Mouse (Mus musculus) spleen, adult 2 months (tissue): ENCODE data around the gene Pnmt. TPM values are rescaled to one million over a fixed set of nuclear protein-coding genes. Genes with fewer than 3 reads are reported as not detected.
A peak's percentile ranks its signal among the peaks of the same experiment; 100 is the strongest.

ENCODE experiments used
- DNase-seq, 2 experiments: peaks; one replicate each; pipeline versions ENCODE4 v3.0.0 to v3.0.0-alpha.2; 2012 to 2021; ENCODE audit warnings: low spot score in 2 of 2, low read depth in 1 of 2
- H3K27ac ChIP-seq: fragments of 200-500 bp; 2 replicates; pipeline ENCODE4 v1.5.1; 2012; ENCODE audit warnings: low read length, inconsistent platforms; ENCODE audit not compliant: insufficient read depth
- H3K27me3 ChIP-seq: fragments of 200-500 bp; 2 replicates; pipeline ENCODE4 v1.6.1; 2012; ENCODE audit warnings: mild to moderate bottlenecking, moderate library complexity, low read length, inconsistent platforms; ENCODE audit not compliant: control insufficient read depth, insufficient read depth
- H3K36me3 ChIP-seq: fragments of 200-500 bp; 2 replicates; pipeline ENCODE4 v1.6.1; 2012; ENCODE audit warnings: mild to moderate bottlenecking, low read length, inconsistent platforms; ENCODE audit not compliant: control insufficient read depth, insufficient read depth
- H3K4me1 ChIP-seq: fragments of 200-500 bp; 2 replicates; pipeline ENCODE4 v1.6.1; 2011; ENCODE audit warnings: inconsistent platforms; ENCODE audit not compliant: control insufficient read depth, insufficient read depth, insufficient read length
- H3K4me3 ChIP-seq: fragments of 200-500 bp; 2 replicates; pipeline ENCODE4 v1.5.1; 2011; ENCODE audit warnings: mild to moderate bottlenecking, inconsistent platforms; ENCODE audit not compliant: insufficient read depth, insufficient read length; ENCODE audit errors: extremely low read depth
- CTCF ChIP-seq: fragments of 200-500 bp; IDR thresholded peaks from 2 replicates; pipeline ENCODE4 v1.5.1; 2011; ENCODE audit warnings: mild to moderate bottlenecking, inconsistent platforms; ENCODE audit not compliant: insufficient read depth, insufficient read length, insufficient replicate concordance; ENCODE audit errors: extremely low read depth
- POLR2A ChIP-seq: fragments of 200-500 bp; IDR thresholded peaks from 2 replicates; pipeline ENCODE4 v1.6.1; 2011; ENCODE audit warnings: low read depth, low read length, inconsistent platforms
- WGBS: fragments of 180-500 bp; shearing (Covaris S2); methylation state at CpG from one replicate; pipeline ENCODE4 v1.1.7; 2018; 5-methylcytosine and 5-hydroxymethylcytosine counted together
- polyA plus RNA-seq: library from polyadenylated mRNA; depleted of rRNA; stranded (reverse); fragments of >200 nt; gene quantifications from 2 replicates; pipeline ENCODE4 v1.2.3, GENCODE M21; 2012

Gene Pnmt
- polyA plus RNA-seq, 1 experiment, result not detected

- Histone ChIP-seq H3K27me3 (no peaks in the 10 kb centered on the region), H3K27ac (peak within 1 kb of the TSS; percentile 94), H3K36me3 (no peaks in the 10 kb centered on the region), H3K4me1 (peaks cover 9% of the 10 kb centered on the region; the same call in 1 of the 2 replicates), H3K4me3 (peak within 1 kb of the TSS; percentile 82)
- WGBS, result under 1% methylated on average over 59 of the region's 60 CpGs
- peak; percentile 82 to 90 for DNase-seq
- peak; percentile 68 for TF ChIP-seq POLR2A
- no peak for TF ChIP-seq CTCF
Observed at GRCm38 (mm10) chr11:98358161-98359083, 27.8 kb upstream of the Pnmt start, which contains the start of gene Stard3. Stard3 (plus strand) TSS chr11:98358368.

DNA sequence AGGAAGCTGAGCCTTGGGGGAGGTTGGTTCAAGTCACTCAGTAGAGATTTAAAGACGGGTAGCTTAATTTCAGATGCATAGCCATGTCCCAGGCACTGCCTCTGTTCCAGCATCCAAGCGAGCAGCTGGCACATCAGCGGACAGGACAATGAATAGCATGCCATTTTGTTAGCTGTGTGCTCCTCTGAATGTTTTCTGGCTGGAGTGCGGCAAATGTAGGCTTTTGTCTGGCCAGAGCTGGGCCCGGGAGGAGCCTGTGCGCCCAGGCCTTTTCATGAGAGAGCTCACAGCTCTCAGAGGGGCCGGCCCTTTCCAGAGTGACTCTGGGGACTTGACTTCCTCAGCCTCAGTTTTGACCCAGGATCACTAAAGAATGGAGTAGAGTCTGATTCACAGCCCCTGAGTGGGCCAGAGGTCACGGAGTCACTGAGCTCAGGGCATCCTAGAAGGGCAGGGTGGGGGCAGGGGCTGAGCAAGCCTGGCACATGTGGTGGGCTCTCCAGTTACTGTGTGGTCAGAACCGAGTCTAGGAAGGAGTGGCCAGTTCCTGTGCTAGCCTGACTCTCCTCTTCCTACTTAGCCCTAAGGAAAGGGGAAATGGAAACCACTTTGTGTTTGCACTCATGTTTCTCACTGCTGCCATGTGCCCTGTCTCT, 25.3 kb upstream of the Pnmt start:
- H3K4me3 ChIP-seq, result no peak overlapping the region
- H3K36me3 ChIP-seq, result no peaks in the 10 kb centered on the region
- no peak for TF ChIP-seq CTCF
- no peak for TF ChIP-seq POLR2A
- H3K27ac ChIP-seq, result peak overlapping the region; percentile 50
- 52% methylated on average over 9 of the region's 9 CpGs for WGBS
- H3K4me1 ChIP-seq, result peaks cover 7% of the 10 kb centered on the region; the same call in 1 of the 2 replicates
- no peak for DNase-seq
- no peaks in the 10 kb centered on the region for H3K27me3 ChIP-seq

GRCm38 (mm10) chr11:98363817-98364216, 22.4 kb upstream of the Pnmt start:
- no peak for TF ChIP-seq POLR2A
- TF ChIP-seq CTCF, result no peak

GRCm38 (mm10) chr11:98364410-98364809, 21.8 kb upstream of the Pnmt start:
- TF ChIP-seq CTCF (no peak), POLR2A (no peak)
- no peak for DNase-seq
- H3K36me3 ChIP-seq, result no peaks in the 10 kb centered on the region
- no peak overlapping the region for H3K4me3 ChIP-seq
- no peak overlapping the region for H3K27ac ChIP-seq
- WGBS, result 88% methylated on average over 5 of the region's 5 CpGs
- H3K4me1 ChIP-seq, result peaks cover 20% of the 10 kb centered on the region; the same call in 1 of the 2 replicates
- no peaks in the 10 kb centered on the region for H3K27me3 ChIP-seq

More at GRCm38 (mm10) chr11:98363817-98364216, 22.4 kb upstream of the Pnmt start:
- H3K4me3 ChIP-seq, result no peak overlapping the region
- no peak for DNase-seq
- H3K36me3 ChIP-seq, result no peaks in the 10 kb centered on the region
- H3K27me3 ChIP-seq, result no peaks in the 10 kb centered on the region
- WGBS, result 84% methylated on average over 5 of the region's 5 CpGs
- no peak overlapping the region for H3K27ac ChIP-seq
- peaks cover 20% of the 10 kb centered on the region; the same call in 1 of the 2 replicates for H3K4me1 ChIP-seq

GRCm38 (mm10) chr11:98366290-98366689, 20.0 kb upstream of the Pnmt start:
- no peaks in the 10 kb centered on the region for H3K27me3 ChIP-seq
- no peak for TF ChIP-seq CTCF
- peak in 1 of 2 experiments; percentile 15 for DNase-seq
- 17% methylated on average over 10 of the region's 10 CpGs for WGBS
- H3K36me3 ChIP-seq, result no peaks in the 10 kb centered on the region
- no peak overlapping the region for H3K27ac ChIP-seq
- H3K4me1 ChIP-seq, result peaks cover 16% of the 10 kb centered on the region; the same call in 1 of the 2 replicates
- no peak overlapping the region for H3K4me3 ChIP-seq

- no peak for DNase-seq
- Histone ChIP-seq H3K27me3 (no peaks in the 10 kb centered on the region), H3K4me3 (no peak overlapping the region), H3K36me3 (no peaks in the 10 kb centered on the region), H3K27ac (no peak overlapping the region), H3K4me1 (peaks cover 14% of the 10 kb centered on the region; the same call in 1 of the 2 replicates)
- TF ChIP-seq CTCF (no peak), POLR2A (no peak)
- 37% methylated on average over 10 of the region's 10 CpGs for WGBS
Observed at GRCm38 (mm10) chr11:98367171-98367862, 18.9 kb upstream of the Pnmt start.

- Histone ChIP-seq H3K27me3 (no peaks in the 10 kb centered on the region), H3K4me3 (no peak overlapping the region), H3K4me1 (peaks cover 13% of the 10 kb centered on the region; the same call in 1 of the 2 replicates), H3K36me3 (no peaks in the 10 kb centered on the region), H3K27ac (no peak overlapping the region)
- TF ChIP-seq CTCF (no peak), POLR2A (no peak)
- no peak for DNase-seq
- 51% methylated on average over 7 of the region's 7 CpGs for WGBS
Observed at GRCm38 (mm10) chr11:98367863-98368186, 18.4 kb upstream of the Pnmt start.
